Mouse (Mus musculus): ENCODE measurements around the gene Tcp11l2.

Tcp11l2 gene

DNA sequence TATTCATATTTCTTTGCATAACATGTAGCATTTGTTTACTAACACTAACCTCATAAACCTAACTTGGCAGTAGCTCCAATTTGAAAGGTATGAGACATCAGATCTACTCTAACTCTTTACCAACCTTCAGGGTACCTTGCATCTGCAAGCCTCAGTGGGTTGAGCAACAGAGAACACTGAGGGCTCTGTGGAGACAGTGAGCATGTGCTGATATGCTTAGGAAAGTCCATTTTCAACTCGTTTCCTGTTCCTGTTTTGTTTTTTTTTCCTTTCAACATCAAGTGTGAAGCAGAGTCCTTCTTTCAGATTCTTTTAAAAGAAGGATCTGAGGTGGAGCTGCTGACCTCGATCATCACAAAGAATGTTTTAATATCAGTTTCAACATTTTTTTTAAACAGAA is 20.3 kb upstream of the Tcp11l2 start:
- no peak for DNase-seq (ENCODE audit: low read depth, low spot score)

DNA sequence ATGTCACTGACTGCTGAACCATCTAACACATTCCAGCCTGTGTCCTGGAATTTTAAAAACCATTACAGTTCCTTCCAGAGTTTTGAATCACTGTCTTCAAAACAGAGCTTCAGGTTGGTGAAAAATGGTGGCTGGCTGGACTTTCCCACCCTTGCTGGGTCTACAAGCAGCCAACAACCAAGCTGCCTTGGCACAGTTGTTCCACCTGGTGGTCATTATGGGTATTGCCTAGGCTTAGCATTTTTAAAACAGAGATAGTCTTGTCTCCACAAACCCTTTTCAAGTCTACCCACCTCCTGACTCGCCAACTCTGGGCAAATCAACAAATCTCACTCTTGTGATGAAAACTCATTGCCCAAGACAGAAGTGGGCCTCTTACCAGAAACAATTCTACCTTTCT is 17.9 kb upstream of the Tcp11l2 start:
- no peak for DNase-seq (ENCODE audit: low read depth, low spot score)

DNA sequence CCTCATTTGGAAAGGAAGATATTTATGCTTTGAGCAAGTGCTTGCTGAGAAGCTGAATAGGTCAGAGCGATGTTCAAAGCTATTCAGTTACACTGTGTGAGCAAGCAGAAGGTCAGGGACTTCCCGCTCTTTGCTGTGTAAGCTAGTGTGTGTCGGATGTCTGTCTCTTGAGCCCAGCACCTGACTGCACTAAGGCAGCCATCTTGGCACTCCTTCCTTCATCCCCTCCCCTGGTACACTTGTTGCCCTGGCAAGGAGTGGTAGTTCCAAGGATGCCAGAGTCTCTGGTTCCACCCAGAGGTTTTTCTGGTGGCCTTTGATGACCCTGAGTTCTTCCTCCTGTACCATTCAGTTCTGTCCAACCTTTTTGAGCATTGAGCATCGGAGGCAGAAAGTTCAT is 16.4 kb upstream of the Tcp11l2 start:
- no peak for DNase-seq (ENCODE audit: low read depth, low spot score)

DNA sequence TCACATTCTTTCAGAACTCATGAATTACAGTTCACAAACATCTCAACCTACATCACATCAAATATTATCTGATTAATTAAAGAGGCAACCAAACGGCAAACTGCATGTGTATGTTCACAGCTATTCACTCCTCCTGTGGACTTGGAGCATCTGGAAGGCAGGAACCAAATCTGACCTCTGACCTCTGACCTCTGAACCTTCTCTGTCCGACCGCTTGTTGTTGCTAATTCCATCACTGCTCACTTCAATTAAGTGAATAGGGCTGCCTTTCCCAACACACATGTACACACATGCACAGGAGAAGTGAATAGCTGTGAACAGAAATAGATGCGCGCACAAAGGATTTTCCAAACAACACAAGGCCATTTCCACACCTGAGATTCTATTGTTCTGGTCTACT is 14.3 kb upstream of the Tcp11l2 start:
- no peak for DNase-seq (ENCODE audit: low read depth, low spot score)

DNA sequence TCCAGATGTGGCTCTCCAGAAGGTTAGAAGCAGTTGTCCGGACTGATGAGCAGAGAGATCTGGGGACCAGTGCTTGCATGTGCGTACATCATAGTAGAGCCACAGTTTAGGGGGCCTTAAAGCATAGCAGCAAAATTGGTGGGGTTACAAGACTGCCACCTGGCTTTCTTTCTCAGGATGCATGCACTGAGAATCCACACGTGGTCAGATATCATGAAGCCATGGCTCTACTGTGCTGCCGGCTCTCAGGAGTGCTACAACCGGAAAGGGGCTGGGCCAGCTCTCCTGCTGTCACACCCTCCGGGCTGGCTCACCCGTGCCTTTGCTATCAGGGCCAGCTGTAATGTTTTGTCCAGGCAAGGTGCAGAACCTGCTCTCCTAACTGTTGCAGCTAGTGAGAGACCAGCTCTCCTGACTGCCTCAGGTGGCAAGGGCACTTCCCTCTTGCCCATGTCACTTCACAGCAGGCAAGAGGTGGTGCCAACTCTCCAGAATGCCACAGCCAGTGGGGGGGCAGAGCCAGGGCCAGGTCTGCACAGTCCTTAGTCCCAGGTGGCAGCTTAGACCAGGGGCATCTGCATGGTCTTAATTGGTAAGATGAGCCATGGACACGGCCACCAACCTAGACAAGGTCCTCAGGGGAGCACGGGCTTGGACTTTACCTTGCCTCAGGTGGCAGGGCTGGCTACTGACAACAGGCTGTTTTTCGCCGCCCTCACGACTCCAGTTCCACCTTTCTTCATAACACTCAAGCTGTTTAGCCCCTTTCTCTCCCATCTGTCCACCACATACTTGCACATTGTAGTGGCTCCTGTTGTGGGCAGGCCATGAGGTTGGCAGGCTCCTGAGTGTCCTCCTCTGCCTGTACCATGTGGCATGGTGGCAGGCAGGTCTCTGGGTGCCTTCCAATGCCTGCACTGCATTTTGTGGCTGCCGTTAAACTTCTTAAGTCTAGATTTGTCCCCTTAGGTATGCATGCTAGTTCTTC is 13.6 kb upstream of the Tcp11l2 start:
- DNase-seq (ENCODE audit: low read depth, low spot score) = peak; percentile 53

DNA sequence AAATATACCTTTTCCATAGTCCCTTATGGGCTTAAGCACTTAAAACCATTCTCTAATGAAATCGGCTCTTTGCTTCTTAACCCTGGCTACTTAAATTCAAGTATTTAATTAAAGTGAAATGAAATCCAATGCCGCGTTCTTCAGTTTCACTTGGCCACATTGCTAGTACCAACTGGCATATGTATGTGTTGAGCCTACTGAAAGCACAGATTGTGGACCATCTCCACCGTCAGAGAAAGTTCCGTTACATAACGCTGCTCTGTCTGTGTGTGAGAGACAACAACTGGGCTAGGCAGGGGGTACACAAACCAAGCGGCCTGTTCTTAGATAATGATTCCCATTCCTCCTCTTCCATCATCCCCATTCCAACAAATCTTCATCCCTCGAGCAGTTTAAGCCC is 12.0 kb upstream of the Tcp11l2 start:
- DNase-seq (ENCODE audit: low read depth, low spot score) = no peak

DNA sequence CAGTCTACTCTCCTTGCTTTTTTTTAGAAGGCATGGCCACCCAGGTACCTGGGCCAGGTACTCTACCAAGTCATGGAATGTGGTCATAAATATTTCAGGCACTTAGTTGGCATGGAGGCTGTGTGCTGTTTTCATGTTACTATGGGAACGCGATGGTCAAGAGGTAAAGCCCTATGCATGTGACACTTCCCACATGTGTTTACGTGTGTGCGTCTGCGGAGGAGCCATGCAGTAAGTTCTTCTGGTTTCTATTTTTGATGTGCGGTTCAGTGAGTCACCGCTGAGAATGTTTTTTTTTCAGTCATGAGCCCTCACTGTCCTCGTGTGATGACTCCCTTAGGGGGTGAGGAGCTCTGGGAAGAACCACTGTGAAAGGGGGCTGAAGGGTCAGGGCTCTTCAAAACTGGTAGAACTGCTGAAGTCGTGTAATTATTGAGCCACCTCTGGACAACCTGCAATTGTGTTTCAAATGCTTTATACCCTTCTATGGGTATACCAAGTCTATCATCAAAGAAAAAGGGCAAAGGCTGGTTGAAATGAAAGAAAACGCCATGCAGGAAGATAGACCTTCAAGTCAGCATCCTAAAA is 5.3 kb upstream of the Tcp11l2 start:
- DNase-seq (ENCODE audit: low read depth, low spot score) = no peak

DNA sequence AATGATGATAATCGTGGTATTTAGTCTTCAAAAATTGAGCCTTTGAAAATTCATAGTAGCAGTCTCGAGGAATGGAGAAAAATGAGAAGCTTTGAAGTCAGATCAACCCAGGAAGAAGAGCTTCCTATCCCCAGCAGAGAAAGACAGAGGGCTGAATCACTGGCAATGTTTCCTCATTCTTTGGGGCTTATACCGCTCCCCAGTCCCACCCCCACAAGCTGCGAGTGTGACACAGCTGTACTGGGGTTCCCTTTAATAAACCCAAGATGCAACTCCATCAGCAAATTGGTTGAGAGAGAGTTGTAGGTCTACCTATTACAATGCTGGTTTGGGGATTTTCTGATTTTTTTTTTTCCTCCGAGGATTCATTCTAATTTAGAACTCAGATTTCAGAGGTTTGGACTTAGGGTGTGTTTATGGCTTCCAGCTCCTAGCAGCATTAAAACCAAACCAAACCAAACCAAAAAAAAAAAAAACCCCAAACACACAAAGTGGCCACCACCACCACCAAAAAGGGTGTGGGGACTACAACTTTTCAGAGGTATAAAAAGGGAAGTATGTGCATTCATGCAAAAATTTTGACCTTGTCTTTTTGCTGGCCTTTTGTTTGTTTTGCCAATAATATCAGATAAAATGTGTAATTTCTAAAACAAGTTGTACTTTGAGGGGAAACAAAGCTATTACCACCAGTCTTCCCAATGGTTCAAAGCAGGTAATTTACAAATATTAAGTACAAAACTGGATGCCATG is 2.6 kb upstream of the Tcp11l2 start:
- DNase-seq (ENCODE audit: low read depth, low spot score) = no peak

DNA sequence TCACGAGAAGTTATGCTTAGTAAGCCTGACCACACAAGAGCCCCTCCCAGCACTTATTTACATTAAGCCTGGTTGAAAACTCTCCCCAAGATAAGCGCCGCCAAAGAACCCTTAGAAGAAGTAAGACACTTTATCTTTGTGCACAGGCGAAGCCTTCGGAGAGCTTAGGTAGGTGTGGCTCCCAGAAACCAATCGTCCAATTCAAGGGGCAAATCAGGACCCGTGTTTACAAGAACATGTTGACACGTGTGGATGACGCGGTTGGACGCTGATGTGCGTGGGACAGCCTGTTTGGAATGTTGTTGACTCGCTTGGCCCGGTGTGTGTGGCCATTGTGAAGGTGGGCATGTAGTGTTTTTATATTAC is 414 bp upstream of the Tcp11l2 start:
- peak; percentile 91 for DNase-seq (ENCODE audit: low read depth, low spot score)

DNA sequence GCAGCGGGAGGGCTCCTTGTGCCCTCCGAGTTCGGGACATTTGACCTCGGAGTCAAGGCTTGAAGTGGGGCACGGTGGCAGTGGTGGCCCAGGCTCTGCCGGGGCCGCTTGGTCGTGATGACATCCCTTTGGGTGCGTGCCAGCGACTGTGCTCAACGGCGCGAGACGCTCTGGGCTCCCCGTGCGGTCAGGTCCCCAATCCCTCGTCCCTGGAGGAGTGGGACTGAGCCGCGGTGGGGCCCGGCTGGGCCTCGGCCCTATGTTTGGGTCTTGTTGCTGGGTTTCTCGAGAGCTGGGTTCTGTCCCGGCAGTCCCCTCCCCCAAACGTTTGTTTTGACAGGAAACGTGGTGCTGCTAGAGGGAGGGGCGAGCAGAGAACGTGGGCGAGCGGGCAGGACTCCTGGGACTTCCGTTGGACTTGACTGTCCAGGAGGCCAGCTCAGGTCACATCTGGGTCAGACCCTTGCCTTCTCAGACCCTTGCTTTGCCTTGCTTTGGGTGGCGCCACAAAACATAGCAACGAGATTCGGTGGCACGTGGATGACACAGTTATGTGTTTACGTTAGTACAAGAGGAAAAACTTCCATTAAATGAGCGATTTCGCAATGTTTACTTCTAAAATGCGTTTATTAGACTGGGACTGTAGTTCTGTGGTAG is 773 bp downstream of the Tcp11l2 start:
- peak; percentile 86 for DNase-seq (ENCODE audit: low read depth, low spot score)

DNA sequence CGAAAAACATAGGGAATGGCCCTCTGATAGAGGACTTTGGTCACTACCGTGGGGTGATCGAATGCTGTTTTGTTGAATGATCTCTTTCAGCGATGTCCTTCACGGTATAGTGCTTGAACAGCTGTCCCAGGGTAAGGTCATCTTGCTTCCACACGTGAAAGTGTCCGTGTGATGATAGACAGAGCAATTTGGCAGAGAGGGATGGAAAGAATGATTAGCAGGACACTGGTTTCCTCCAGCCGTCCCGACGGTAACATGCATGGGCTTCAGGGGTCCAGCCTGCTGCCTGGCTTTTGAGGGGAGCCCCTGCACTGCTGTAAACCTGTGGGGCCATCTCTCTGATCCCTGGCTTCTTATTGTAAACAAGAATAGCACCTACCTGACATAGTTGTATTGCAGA is 2.3 kb downstream of the Tcp11l2 start:
- no peak for DNase-seq (ENCODE audit: low read depth, low spot score)

DNA sequence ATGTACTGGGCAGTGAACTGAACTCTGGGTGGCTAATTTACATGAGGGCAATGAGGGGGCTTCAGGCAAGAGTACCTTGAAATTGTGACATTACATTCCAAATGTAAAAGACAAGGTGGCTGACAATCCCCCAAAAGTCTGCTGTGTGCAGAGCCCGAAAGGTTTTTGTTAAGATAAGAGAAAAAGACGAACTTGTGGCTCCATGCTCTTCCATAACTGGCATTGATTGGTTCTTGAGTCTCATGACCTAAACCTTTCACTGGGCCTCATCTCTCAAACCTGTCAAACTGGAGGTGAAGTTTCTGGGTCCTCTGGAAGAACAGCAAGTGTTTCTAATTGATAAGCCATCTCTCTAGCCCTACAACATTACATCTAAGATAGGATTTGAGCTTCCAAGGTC is 3.1 kb downstream of the Tcp11l2 start:
- DNase-seq (ENCODE audit: low read depth, low spot score) = no peak

DNA sequence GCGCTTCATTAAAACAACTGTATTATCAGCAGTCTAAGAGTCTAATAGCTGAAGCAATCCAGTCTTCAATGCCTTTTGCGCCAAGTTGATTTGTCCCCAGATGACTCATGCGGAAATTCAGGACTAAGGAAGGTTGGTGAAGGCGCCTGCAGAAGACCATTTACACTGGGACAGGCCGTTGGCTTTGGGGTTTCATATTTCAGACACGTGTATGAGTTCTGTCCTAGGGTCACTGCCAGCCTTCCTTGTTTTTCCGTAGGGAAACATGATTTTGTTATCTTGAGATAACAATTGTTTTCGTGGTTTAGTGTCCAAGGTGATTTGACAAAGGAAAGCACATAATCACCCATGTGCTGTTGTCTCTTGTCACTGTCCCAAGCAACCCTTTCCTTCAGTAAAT is 4.8 kb downstream of the Tcp11l2 start:
- no peak for DNase-seq (ENCODE audit: low read depth, low spot score)

DNA sequence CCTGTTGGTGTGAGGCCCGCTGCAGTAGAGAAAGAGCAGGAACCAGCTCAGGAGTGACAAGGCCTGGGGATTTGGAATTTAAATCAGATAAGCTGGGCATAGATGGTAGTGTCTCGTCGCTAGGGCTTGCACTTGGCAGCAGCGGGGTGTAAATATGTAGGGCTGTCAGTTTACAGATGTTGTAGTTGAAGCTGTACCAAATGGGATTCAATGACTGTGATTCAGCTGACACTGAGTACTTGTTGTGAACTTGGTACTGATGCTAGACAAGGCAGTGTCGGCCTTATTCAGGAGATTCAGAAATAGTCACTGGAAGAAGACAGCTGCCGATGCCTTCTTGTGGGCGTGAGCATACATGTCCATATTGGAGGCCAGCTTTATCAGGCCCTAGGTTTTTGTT is 5.8 kb downstream of the Tcp11l2 start:
- DNase-seq (ENCODE audit: low read depth, low spot score) = no peak

DNA sequence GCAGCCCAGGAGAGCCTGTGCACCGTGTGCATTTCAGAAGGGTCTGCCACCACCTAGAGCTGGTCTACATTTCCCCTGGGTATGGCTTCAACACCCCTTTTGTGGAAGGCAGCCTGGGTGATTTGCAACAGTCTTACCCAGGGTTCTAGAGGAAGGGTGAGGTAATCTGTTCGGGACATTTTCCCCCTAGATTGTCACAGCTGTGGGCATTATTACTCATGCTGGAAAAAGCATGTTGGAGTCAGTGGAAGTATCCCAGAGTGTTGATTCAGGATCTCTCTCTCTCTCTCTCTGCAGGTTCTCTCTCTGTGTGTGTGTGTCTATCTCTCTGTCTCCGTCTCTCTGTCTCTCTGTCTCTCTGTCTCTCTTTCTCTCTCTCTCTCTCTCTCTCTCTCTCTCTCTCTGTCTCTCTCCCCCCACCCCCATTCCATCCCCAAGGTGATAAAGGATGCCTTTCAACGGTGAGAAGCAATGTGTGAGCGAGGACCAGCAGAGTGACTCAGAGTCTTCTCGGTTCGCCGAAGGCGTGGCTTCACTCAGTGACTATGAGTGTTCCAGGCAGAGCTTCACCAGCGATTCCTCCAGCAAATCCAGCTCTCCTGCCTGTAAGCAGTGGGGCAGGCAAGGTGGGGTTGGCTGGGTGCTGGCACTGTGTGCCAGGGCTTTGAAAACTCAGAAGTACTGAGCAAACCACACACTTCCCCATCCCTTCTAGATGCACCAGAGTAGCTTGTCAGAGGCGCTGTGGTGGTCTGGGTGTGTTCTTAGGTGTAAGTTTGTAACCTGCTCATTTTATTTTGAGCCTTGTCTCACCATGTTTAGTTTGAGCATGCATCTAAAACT is 8.2 kb downstream of the Tcp11l2 start:
- peak; percentile 16 for DNase-seq (ENCODE audit: low read depth, low spot score)

DNA sequence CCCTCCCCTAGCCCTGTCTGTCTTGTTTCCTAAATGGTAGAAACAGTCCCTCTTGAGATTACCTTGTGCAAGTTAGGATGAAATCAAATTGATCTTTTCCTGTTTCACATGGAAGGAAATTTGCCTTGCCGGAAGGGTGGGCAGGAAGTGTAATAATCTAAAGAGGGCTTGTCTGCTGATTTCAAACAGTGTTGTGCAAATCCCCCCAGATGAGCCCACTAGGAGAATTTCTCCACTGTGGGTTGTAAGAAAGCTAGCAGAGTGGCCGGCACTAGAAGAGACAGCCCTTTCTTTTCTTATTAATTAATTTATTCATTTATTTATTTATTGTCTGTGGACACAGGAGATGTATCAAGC is 8.8 kb downstream of the Tcp11l2 start:
- no peak for DNase-seq (ENCODE audit: low read depth, low spot score)

DNA sequence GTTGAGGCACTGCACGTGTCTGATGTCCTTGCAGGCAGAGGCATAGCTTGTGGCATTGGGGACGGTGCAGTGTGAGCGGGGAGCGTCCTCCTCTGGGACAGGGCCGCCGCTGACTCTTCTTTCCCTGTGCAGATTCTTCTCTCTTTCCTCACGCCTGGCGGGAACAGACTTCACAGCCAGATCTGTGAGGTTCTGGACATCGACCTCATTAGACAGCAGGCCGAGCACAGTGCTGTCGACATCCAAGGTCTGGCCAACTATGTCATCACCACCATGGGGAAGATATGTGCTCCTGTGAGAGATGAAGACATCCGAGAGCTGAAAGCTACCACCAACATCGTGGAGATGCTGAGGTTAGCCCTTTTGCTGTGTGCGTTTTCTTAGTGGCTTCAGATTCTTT is 14.5 kb downstream of the Tcp11l2 start:
- no peak for DNase-seq (ENCODE audit: low read depth, low spot score)

DNA sequence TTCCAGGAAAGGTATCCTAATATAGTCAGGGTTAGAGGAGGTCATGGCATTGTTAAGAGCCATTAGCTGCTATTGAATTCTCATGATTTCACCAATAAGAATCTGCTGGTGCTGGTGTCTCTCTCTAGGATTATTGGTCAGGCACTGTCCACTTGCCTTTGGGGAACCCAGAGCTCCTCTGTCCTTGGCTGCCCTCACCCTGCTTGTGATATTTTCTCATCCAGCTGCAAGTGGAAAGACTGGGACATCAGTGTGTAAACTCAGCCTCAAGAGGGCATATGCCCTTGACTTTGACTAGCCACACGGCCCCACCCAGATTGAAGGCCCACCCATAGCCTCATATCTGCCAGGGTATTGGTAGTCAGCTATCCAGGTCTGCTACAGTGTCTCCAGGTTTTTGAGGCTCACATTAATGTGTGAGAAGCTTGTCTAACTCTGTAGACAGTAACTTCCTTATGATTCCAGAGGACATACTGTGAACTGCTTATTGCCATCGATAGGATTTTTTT is 15.3 kb downstream of the Tcp11l2 start:
- DNase-seq (ENCODE audit: low read depth, low spot score) = no peak

DNA sequence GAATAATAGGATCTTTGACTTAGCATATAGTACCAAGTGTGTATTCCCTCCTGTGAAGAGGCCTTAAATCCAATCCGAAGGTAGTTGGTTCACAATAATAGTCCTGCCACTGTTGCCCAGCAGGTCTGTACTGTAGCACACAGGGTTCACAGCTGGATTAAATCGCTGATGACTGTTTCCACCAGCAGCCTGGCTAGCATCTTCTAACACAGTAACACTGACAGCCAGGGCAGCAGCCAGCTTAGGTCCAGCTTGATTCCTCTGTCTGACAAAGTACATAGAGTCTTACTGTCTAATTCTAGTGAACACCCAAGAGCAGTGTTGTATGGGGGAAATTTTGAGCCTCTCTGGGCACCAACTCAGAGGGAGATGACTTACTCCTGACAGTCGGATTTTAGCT is 16.3 kb downstream of the Tcp11l2 start:
- DNase-seq (ENCODE audit: low read depth, low spot score) = no peak

DNA sequence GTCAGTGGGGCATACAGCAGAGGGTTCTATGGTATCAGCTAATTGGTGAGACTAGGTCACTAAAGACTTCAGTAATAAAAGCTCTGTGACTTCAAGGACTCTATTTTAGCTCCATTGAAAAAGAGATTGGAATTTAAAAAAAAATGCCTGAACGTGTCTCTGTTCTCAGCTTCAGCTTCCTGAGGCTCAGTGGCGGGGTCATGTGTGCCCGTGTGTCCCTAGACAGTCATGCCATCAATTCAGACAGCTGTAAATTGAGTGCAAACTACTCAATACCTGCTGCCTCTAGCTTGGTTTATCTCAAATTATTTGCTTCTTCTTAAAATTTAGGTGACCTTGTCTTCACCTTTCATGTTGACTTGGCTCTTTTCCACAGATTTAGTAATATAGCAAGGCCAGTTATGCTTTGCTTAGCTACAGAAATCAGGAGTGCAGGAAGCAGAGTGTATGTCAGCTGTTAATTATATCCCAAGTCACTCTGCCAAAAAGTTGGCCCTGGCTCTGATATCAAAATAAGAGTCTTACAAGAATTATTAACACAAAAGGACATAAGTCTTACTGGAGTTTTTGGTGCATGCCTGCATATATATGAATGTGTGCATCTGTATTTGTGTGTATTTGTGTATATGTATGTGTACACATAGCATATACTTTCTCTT is 20.8 kb downstream of the Tcp11l2 start:
- no peak for DNase-seq (ENCODE audit: low read depth, low spot score)
